Mouse (Mus musculus): Measurements from ENCODE around the gene Ptprg.

DNA sequence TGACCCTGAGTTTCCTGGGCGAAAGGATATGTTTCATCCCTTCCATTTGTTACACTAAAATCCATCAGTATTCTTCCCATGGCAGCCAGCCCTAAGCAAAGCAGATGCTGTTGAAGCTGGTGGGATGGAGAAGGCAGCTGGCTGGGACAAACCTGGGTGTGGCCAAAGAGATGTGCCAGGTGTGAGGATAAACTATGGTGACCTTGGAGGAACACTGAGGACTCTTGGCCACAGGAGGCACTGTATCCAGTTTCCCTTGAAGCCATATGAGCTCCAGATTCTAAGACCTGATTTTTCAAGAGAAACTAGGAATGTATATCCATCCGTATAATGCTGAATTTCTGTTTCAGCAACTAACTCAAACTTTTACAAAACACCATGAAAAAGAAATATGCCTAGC, 34.2 kb upstream of the Ptprg start:
- TF ChIP-seq CTCF (IDR thresholded peaks at IDR 0.05; ENCODE audit: control insufficient read depth, insufficient read depth, insufficient read length): no peak
- no peak for TF ChIP-seq MYOG (IDR thresholded peaks at IDR 0.05; ENCODE audit: control insufficient read depth, extremely low read depth, insufficient read length)

Measured in C2C12 (cell line).